Mouse (Mus musculus) heart, postnatal 10 days (tissue): ENCODE data around the gene Insl6. TPM values are rescaled to one million over a fixed set of nuclear protein-coding genes. Genes with fewer than 3 reads are reported as not detected.

Source experiments
- DNase-seq, 2 experiments: peaks; one replicate each; pipeline ENCODE4 v3.0.0; 2021
- intact Hi-C: fragments of 180-260 bp; cut with DNase I; formaldehyde crosslinking; loops from one replicate; pipeline ENCODE4 v1.15.1; 2025
- total RNA-seq, 2 experiments: library from RNA; stranded (reverse); gene quantifications; 2 replicates each; pipeline ENCODE4 v1.2.3; 2021

The Insl6 gene
- total RNA-seq, 2 experiments from 2014 or later, result 0.38 TPM; not detected in 1

DNA sequence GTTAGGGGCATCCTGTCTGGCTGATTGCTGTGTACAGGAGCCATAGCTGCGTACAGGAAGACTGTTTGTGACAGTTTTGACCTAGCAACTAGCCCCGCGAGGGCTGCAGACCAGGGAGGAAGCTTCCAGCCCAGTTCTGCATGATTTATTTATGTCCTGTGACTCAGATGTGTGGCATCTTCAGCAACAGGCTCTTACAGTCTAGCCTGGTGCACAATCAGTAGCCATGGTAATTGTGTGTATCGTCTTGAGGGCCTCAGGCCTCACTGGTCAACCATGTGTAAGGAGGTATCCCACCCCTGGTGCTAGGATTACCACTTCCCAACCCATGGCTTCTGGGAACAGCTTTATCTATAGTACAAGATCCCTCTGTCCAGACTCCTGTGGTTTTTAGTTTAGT, 32.6 kb downstream of the Insl6 start:
- intact Hi-C loops, result no loop called here
- DNase-seq, result no peak

DNA sequence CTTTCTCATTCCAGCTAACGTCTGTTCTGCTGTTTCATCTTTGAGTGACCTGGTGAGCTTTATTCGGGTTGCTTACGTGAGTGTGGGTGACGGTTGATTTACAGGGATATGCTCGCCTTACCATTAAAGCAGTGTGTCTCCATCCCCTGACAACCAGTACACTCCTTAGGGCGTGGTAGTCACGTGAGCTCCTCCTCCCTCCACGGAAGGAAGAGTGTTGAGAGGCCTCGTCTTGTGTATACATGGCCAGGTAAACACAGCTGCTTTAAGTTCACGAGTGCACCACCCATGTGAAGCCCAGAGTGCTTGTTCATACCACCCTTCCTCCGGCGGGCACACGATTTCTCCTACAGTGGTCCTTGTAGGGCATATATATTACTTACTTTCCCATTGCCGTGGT, 33.6 kb downstream of the Insl6 start:
- intact Hi-C loops, result no loop called here
- no peak for DNase-seq

DNA sequence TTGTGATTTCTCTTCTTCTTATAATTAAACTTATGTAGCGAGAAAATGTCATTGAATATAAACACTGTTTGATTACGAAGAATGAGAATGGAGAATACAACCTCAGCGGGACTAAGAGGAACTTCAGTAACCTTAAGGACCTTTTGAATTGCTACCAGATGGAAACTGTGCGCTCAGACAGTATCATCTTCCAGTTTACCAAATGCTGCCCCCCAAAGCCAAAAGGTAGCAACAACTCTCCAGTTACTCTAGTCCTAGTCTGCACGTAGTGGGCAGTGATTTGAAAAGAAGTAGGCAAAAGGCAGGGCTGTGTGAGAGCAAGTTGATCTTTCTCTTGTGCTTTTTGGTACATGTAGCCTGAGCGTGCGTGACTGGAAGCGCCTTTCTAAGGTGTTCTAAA, 37.3 kb downstream of the Insl6 start:
- no peak for DNase-seq
- intact Hi-C loops, result no loop called here

DNA sequence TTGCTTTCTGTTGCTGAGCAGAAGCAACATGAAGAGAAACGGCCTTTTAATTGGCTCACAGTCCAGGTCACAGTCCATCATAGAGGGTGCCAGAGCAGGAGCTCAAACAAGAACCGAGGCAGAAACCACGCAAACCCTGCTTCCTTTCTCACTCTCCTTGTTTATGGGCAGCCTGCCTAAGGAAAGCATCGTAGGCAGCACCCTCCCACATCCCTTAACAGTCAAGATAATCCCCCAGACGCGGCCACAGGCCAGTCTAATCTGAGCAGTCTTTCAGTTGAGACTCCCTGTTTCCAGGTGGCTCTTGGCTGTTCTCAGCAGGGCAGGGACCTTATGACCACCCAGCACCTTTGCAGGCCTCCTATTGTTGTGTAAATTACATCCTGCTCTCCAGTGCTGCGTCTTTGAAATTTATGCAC, 39.7 kb downstream of the Insl6 start:
- DNase-seq, result no peak
- intact Hi-C loops, result no loop called here

DNA sequence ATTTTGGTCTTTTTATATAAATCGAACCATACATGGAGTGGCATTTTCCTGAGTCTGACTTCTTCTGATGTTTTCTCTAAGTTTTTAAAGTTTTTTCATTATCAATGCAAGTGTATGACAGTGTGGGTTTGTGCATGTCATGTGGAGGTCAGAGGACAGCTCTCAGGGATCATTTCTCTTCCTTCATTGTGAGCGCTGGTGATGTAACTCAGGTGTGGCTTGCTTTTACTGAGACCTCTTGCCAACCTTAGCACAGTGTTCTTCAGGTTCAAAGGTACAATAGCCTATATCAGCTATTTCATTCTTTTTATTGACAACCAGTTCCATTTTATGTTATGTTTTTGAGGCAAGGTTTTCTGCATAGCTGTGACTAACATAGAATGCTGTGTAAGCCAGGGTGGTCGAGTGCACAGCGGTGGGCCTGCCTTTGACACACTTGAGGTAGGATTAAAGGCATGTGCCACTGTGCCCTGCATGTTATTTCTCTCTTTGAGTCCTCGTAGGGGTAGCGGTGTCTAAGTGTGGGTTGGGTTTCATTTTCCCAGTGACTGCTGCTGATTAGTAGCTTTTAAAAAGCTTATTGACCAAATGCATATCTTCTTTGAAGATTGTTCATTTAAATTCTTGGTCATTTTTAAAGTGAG, 46.1 kb downstream of the Insl6 start:
- DNase-seq, result no peak

DNA sequence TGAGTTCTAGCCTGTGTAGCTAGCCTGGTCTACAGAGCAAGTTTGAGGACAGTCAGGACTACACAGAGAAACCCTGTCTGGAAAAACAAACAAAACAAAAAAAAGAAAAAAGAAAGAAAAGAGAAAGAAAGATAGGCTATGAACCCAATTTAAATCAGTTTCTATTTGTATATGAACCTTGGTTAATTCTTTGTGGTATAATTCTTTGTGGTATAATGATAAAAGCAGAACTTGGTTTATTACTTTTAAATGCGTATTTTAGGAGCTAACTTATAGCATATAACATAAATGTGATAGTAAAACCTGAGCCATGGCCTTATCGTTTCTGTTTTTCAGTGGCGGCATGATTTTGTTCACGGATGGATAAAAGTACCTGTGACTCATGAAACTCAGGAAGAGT, 48.7 kb downstream of the Insl6 start:
- no peak for DNase-seq
- intact Hi-C loops, result no loop called here

More for the DNA sequence above, 46.1 kb downstream of the Insl6 start:
- intact Hi-C loops, result no loop called here

DNA sequence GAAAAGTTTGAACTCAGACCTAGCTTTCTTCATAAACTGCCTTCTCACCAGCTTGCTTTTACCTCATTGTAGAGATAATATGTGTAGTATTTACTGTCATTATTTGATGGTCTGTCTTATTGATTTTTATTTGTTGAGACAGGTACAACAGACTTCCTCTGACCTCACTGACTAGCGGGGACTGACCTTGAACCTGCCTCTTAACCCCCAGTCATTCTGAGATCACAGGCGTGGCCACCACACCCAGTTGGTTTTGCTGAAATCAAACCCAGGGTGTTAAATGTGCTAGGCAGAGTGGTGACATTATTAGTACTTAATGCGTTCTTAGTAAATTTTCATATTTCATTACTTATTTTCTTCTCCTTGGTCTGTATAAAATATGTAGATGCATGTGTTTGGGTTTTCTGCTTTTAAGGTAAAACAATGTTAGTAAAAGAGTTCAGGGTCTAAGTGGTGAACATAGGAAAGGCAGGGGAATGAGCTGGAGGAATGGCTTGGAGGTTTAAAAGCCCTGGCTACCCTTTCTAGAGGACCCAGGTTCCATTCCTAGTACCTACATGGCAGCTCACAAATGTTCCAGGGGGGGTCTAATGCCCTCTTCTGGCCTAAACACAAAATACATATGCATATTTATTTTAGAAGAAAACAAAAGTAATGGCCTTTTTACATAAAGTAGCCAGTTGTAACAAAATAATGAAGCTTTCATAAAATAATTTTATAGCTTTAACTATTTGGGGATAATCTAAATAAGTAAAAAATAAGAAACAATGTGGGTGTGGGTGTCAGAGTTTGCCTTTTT, 52.9 kb downstream of the Insl6 start:
- intact Hi-C loops, result loop anchor here (5.0 kb wide), 1 partner anchor 210 kb away; no protein-coding TSS in a partner anchor
- DNase-seq, result no peak

Other genes with a start within 250 kb of the Insl6 start
- 1 to 10 TPM; 6.5 to 8.2 TPM for gene Rcl1, start 224.0 kb downstream of the Insl6 start, total RNA-seq
- 10 to 100 TPM; 16.9 to 17.6 TPM for gene Jak2, start 73.5 kb downstream of the Insl6 start, total RNA-seq
- gene Rln1, start 9.3 kb upstream of the Insl6 start, total RNA-seq, result not detected
- gene Plgrkt, start 42.0 kb upstream of the Insl6 start, total RNA-seq, result 10 to 100 TPM; 27.9 to 38.6 TPM
- gene Cd274, start 42.1 kb upstream of the Insl6 start, total RNA-seq, result 1 to 10 TPM; 1.7 to 2.0 TPM
- not detected for gene Pdcd1lg2, start 85.6 kb upstream of the Insl6 start, total RNA-seq
- gene Ric1, start 196.9 kb upstream of the Insl6 start, total RNA-seq, result 10 to 100 TPM; 32.8 to 36.3 TPM